Mouse (Mus musculus) liver, embryonic 14.5 days (tissue): ENCODE results near the gene Gm4969.

Experiments used
- CTCF ChIP-seq: IDR thresholded peaks from 2 replicates; pipeline ENCODE4 v1.5.1; 2016; ENCODE audit warnings: antibody characterized with exemption, low read depth, control low read depth
- EP300 ChIP-seq: IDR thresholded peaks from 2 replicates; pipeline ENCODE4 v1.6.1; 2016; ENCODE audit warnings: antibody characterized with exemption, low read depth

- TF ChIP-seq CTCF (no peak), EP300 (no peak)
These were observed 41.6 kb downstream of the Gm4969 start for GRCm38 (mm10) chr7:19076586-19076991.
